Mouse (Mus musculus) frontal cortex, postnatal 25 days (tissue): ENCODE measurements around the gene Slc27a3.

ENCODE experiments used
- DNase-seq, 2 experiments: peaks; one replicate each; pipeline ENCODE4 v3.0.0; 2022; ENCODE audit warnings: low spot score in 2 of 2

Slc27a3 gene

GRCm38 (mm10) chr3:90340177-90340576 lies 49.6 kb downstream of the Slc27a3 start:
- DNase-seq, result no peak

GRCm38 (mm10) chr3:90338190-90338589 lies 51.5 kb downstream of the Slc27a3 start:
- DNase-seq, result no peak

- no peak for DNase-seq
Measured at GRCm38 (mm10) chr3:90335517-90335916, 54.2 kb downstream of the Slc27a3 start.
